Mouse (Mus musculus) gastrocnemius, adult 2 months (tissue): Measurements from ENCODE around the gene Nrbf2. TPM values are rescaled to one million over a fixed set of nuclear protein-coding genes. Genes with fewer than 3 reads are reported as not detected.

Experiments used
- DNase-seq: peaks from one replicate; pipeline ENCODE4 v3.0.0; 2022
- H3K27ac ChIP-seq: fragments of 200-600 bp; 2 replicates; pipeline ENCODE4 v1.8.1; 2022; ENCODE audit warnings: mild to moderate bottlenecking
- H3K4me3 ChIP-seq: fragments of 200-600 bp; 2 replicates; pipeline ENCODE4 v1.8.1; 2022; ENCODE audit warnings: mild to moderate bottlenecking, moderate library complexity
- CTCF ChIP-seq: fragments of 200-600 bp; IDR thresholded peaks from 2 replicates; pipeline ENCODE4 v1.8.1; 2022; ENCODE audit warnings: antibody characterized with exemption, mild to moderate bottlenecking, moderate library complexity
- intact Hi-C: fragments of 180-260 bp; cut with DNase I; formaldehyde crosslinking; loops from one replicate; pipeline ENCODE4 v1.15.1; 2025
- total RNA-seq, 2 experiments: library from RNA; stranded (reverse); gene quantifications; 2 replicates each; pipeline ENCODE4 v1.2.3; 2021

Nrbf2 gene
- total RNA-seq, 2 experiments from 2014 or later, result 13.0 to 13.4 TPM

GRCm38 (mm10) chr10:67287877-67288276, 2.8 kb upstream of the Nrbf2 start:
- intact Hi-C loops, result no loop called here
- Histone ChIP-seq H3K4me3 (no peak overlapping the region; the same call in 1 of the 2 replicates), H3K27ac (peak overlapping the region; percentile 95)
- DNase-seq, result peak; percentile 92
- no peak for TF ChIP-seq CTCF

GRCm38 (mm10) chr10:67284761-67285175, 337 bp downstream of the Nrbf2 start:
- Histone ChIP-seq H3K4me3 (peak overlapping the region; percentile 83), H3K27ac (peak overlapping the region; percentile 95)
- intact Hi-C loops, result loop anchor here (5.0 kb wide), 1 partner anchor 57 kb away; no protein-coding TSS in a partner anchor
- peak; percentile 26; the same call in 1 of the 2 replicates for TF ChIP-seq CTCF
- peak; percentile 69 for DNase-seq

- Histone ChIP-seq H3K4me3 (peak overlapping the region; percentile 83), H3K27ac (peak overlapping the region; percentile 95)
- intact Hi-C loops, result loop anchor here (5.0 kb wide), 1 partner anchor 57 kb away; no protein-coding TSS in a partner anchor
- no peak for TF ChIP-seq CTCF
- peak; percentile 61 for DNase-seq
These were observed 794 bp downstream of the Nrbf2 start for GRCm38 (mm10) chr10:67284311-67284710.

- H3K4me3 ChIP-seq, result peak overlapping the region; percentile 83
- peak overlapping the region; percentile 95 for H3K27ac ChIP-seq
- intact Hi-C loops, result loop anchor here (5.0 kb wide), 1 partner anchor 56 kb away; no protein-coding TSS in a partner anchor
- no peak for TF ChIP-seq CTCF
- peak; percentile 47 for DNase-seq
These were observed 1.6 kb downstream of the Nrbf2 start for GRCm38 (mm10) chr10:67283516-67283915.

GRCm38 (mm10) chr10:67282531-67282930, 2.6 kb downstream of the Nrbf2 start:
- intact Hi-C loops, result loop anchor here (5.0 kb wide), 1 partner anchor 55 kb away; no protein-coding TSS in a partner anchor
- no peak for TF ChIP-seq CTCF
- peak overlapping the region; percentile 95 for H3K27ac ChIP-seq
- peak overlapping the region; percentile 83; the same call in 1 of the 2 replicates for H3K4me3 ChIP-seq
- DNase-seq, result no peak

GRCm38 (mm10) chr10:67281852-67282251, 3.3 kb downstream of the Nrbf2 start:
- Histone ChIP-seq H3K27ac (peak overlapping the region; percentile 95; the same call in 1 of the 2 replicates), H3K4me3 (no peak overlapping the region)
- DNase-seq, result no peak
- intact Hi-C loops, result loop anchor here (5.0 kb wide), 1 partner anchor 55 kb away; no protein-coding TSS in a partner anchor
- TF ChIP-seq CTCF, result no peak

- intact Hi-C loops, result no loop called here
- DNase-seq, result no peak
- no peak for TF ChIP-seq CTCF
- Histone ChIP-seq H3K27ac (no peak overlapping the region), H3K4me3 (no peak overlapping the region)
These were observed 9.2 kb downstream of the Nrbf2 start for GRCm38 (mm10) chr10:67275916-67276315.

GRCm38 (mm10) chr10:67264852-67265251, 20.3 kb downstream of the Nrbf2 start:
- no peak overlapping the region for H3K4me3 ChIP-seq
- peak; percentile 90 for TF ChIP-seq CTCF
- intact Hi-C loops, result loop anchor here (1.0 kb wide), 1 partner anchor 46 kb away; no protein-coding TSS in a partner anchor
- H3K27ac ChIP-seq, result no peak overlapping the region
- peak; percentile 54 for DNase-seq

- intact Hi-C loops, result no loop called here
- TF ChIP-seq CTCF, result no peak
These were observed 32.0 kb downstream of the Nrbf2 start for GRCm38 (mm10) chr10:67253115-67253514.

GRCm38 (mm10) chr10:67252353-67252752, 32.8 kb downstream of the Nrbf2 start:
- intact Hi-C loops, result no loop called here
- DNase-seq, result peak; percentile 36
- H3K27ac ChIP-seq, result peak overlapping the region; percentile 63
- H3K4me3 ChIP-seq, result no peak overlapping the region
- TF ChIP-seq CTCF, result no peak

More at GRCm38 (mm10) chr10:67253115-67253514, 32.0 kb downstream of the Nrbf2 start:
- Histone ChIP-seq H3K27ac (peak overlapping the region; percentile 63), H3K4me3 (no peak overlapping the region)
- DNase-seq, result no peak

GRCm38 (mm10) chr10:67250846-67251245, 34.3 kb downstream of the Nrbf2 start:
- TF ChIP-seq CTCF, result no peak
- Histone ChIP-seq H3K4me3 (no peak overlapping the region), H3K27ac (no peak overlapping the region)
- intact Hi-C loops, result no loop called here
- no peak for DNase-seq

- intact Hi-C loops, result no loop called here
- no peak for TF ChIP-seq CTCF
- H3K4me3 ChIP-seq, result no peak overlapping the region
- DNase-seq, result no peak
- peak overlapping the region; percentile 12; the same call in 1 of the 2 replicates for H3K27ac ChIP-seq
These were observed 35.6 kb downstream of the Nrbf2 start for GRCm38 (mm10) chr10:67249486-67249885.

GRCm38 (mm10) chr10:67247145-67247544, 38.0 kb downstream of the Nrbf2 start:
- peak; percentile 29 for DNase-seq
- peak; percentile 64 for TF ChIP-seq CTCF
- Histone ChIP-seq H3K27ac (no peak overlapping the region), H3K4me3 (no peak overlapping the region)
- intact Hi-C loops, result no loop called here

GRCm38 (mm10) chr10:67230439-67230838, 54.7 kb downstream of the Nrbf2 start:
- DNase-seq, result no peak
- no peak overlapping the region for H3K27ac ChIP-seq
- intact Hi-C loops, result no loop called here
- no peak for TF ChIP-seq CTCF
- no peak overlapping the region for H3K4me3 ChIP-seq
